ENCODE assay signal across 7 mouse cellular contexts in the genomic region with DNA sequence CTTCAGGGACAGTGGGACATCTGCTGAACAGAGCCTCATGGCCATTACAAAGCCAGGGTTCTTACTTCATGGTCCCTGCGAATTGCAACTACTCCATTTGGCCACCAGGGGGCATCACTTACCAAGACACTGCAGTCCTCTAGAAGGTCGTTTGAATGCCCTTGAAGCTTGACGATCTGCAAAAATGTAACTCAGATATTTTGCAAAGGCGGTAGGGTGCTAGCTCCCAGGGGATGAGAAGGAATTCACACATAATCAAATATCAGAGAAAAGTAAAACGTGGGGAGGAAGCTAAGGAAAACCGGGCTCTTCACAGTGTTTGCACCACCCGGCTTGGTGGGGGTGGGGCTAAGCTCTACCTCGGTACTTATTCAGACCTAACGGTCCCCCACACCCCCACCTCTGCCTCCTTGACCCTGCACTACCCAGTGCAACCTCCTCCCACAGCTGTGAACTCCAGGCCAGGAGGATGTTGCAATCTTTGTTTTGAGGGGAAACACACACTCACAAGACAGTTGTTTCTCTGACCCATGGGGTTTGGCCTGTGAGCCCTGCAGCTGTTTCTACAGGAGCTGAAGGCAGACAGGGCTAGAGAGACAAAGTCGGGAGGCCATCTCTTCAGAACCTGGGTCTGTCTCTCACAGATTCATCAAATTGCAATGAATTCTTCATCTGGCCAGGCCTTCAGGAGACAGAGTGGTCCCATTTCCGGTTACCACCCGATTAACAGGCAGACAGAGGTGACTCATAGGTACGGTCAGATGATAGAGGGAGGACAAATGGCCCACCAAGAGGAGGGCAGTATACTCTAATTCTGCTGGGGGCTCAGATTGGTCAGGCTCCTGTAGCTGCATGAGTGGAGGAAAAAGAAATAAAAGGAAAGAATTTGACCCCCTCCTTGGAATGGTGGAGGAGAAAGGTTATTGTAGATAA.
DNase-seq lines count a peak whose midpoint lies in the region; ATAC-seq and TF ChIP-seq lines count a peak whose summit lies in the region.

No protein-coding gene starts in this region.

- no peak overlapping the region for H3K9ac ChIP-seq in intestine, postnatal 0 days (ENCODE audit: low read depth, low read length)
- H3K9ac ChIP-seq in limb, embryonic 11.5 days (ENCODE audit: low read length), result peak overlapping the region; percentile 48; the same call in 1 of the 2 replicates
- peak overlapping the region; percentile 37; the same call in 1 of the 2 replicates for H3K9ac ChIP-seq in midbrain, embryonic 13.5 days (replicated peaks)

- H3K27me3 ChIP-seq in intestine, postnatal 0 days (replicated peaks; ENCODE audit: control insufficient read depth, insufficient read depth, low read length), result no peaks in the 10 kb centered on the region
- no peaks in the 10 kb centered on the region for H3K27me3 ChIP-seq in limb, embryonic 11.5 days (ENCODE audit: control insufficient read depth, insufficient read depth, low read length)
- no peaks in the 10 kb centered on the region for H3K27me3 ChIP-seq in midbrain, embryonic 13.5 days
- no peaks in the 10 kb centered on the region for H3K27me3 ChIP-seq in small intestine, adult 2 months (ENCODE audit: control insufficient read depth, insufficient read depth, low read length)

- DNase-seq in adrenal gland, adult 8-10 months, result peak; percentile 77
- peak; percentile 94 for DNase-seq in embryo, embryonic 10.5 days (ENCODE audit: low spot score)
- DNase-seq in limb, embryonic 11.5 days (ENCODE audit: low spot score), result peak; percentile 84

- H3K4me1 ChIP-seq in intestine, postnatal 0 days (replicated peaks; ENCODE audit: control insufficient read depth, insufficient read depth, low read length), result no peaks in the 10 kb centered on the region; the same call in 1 of the 2 replicates
- H3K4me1 ChIP-seq in limb, embryonic 11.5 days (ENCODE audit: control insufficient read depth, insufficient read depth, low read length), result 0 out of 2 replicates have a peak, but pooled peaks cover 4% of the 10 kb centered on the region
- peaks cover 14% of the 10 kb centered on the region for H3K4me1 ChIP-seq in midbrain, embryonic 13.5 days (replicated peaks)
- H3K4me1 ChIP-seq in small intestine, adult 2 months (ENCODE audit: control insufficient read depth, insufficient read depth, insufficient read length, low read length), result 0 out of 2 replicates have a peak, but pooled peaks cover 2% of the 10 kb centered on the region

- 0 out of 2 replicates have a peak overlapping the region, but pooled peaks have one; percentile 12 for H3K4me3 ChIP-seq in intestine, postnatal 0 days (ENCODE audit: low read depth, low read length)
- H3K4me3 ChIP-seq in limb, embryonic 11.5 days (ENCODE audit: low read depth, low read length), result no peak overlapping the region
- peak overlapping the region; percentile 17 for H3K4me3 ChIP-seq in midbrain, embryonic 13.5 days (replicated peaks)
- H3K4me3 ChIP-seq in small intestine, adult 2 months (ENCODE audit: low read depth, low read length), result no peak overlapping the region; the same call in 1 of the 2 replicates

- no peak for TF ChIP-seq POLR2A in small intestine, adult 2 months (IDR thresholded peaks at IDR 0.05; ENCODE audit: low read depth, low read length)

- no peak overlapping the region for H3K27ac ChIP-seq in intestine, postnatal 0 days (ENCODE audit: low read depth, low read length)
- H3K27ac ChIP-seq in limb, embryonic 11.5 days (replicated peaks; ENCODE audit: low read depth, low read length), result no peak overlapping the region
- no peak overlapping the region for H3K27ac ChIP-seq in midbrain, embryonic 13.5 days
- no peak overlapping the region for H3K27ac ChIP-seq in small intestine, adult 2 months (ENCODE audit: insufficient read depth, low read depth, low read length)

- TF ChIP-seq CTCF in intestine, postnatal 0 days (IDR thresholded peaks at IDR 0.05; ENCODE audit: low read depth), result peak; percentile 95
- peak; percentile 69; the same call in 1 of the 2 replicates for TF ChIP-seq CTCF in small intestine, adult 2 months (IDR thresholded peaks at IDR 0.05; ENCODE audit: extremely low read depth, insufficient read length, insufficient replicate concordance, low read depth, low read length)

- 14% methylated on average over 13 of the region's 13 CpGs for WGBS in intestine, postnatal 0 days
- 8% methylated on average over 13 of the region's 13 CpGs for WGBS in limb, embryonic 11.5 days
- WGBS in midbrain, embryonic 13.5 days, result 15% methylated on average over 13 of the region's 13 CpGs
- WGBS in small intestine, adult 2 months, result 15% methylated on average over 13 of the region's 13 CpGs

- no peaks in the 10 kb centered on the region for H3K36me3 ChIP-seq in intestine, postnatal 0 days (ENCODE audit: control insufficient read depth, insufficient read depth)
- no peaks in the 10 kb centered on the region for H3K36me3 ChIP-seq in limb, embryonic 11.5 days (ENCODE audit: control insufficient read depth, insufficient read depth, low read length)
- no peaks in the 10 kb centered on the region for H3K36me3 ChIP-seq in midbrain, embryonic 13.5 days
- H3K36me3 ChIP-seq in small intestine, adult 2 months (ENCODE audit: control insufficient read depth, insufficient read depth, low read length), result no peaks in the 10 kb centered on the region

- ATAC-seq in granulocyte monocyte progenitor cell, adult 5-6 weeks (replicated peaks; ENCODE audit: poor library complexity, severe bottlenecking), result peak; percentile 70
- ATAC-seq in intestine, postnatal 0 days, result peak; percentile 59
- ATAC-seq in limb, embryonic 11.5 days (ENCODE audit: insufficient number of reproducible peaks, low FRiP score, low TSS enrichment, low read depth), result peak; percentile 81
- ATAC-seq in midbrain, embryonic 13.5 days, result peak; percentile 89

- H3K4me2 ChIP-seq in intestine, postnatal 0 days (replicated peaks; ENCODE audit: low read depth), result peak overlapping the region; percentile 49
- peak overlapping the region; percentile 35 for H3K4me2 ChIP-seq in limb, embryonic 11.5 days (ENCODE audit: low read depth, severe bottlenecking)
- H3K4me2 ChIP-seq in midbrain, embryonic 13.5 days (replicated peaks), result peak overlapping the region; percentile 46

- no peaks in the 10 kb centered on the region for H3K9me3 ChIP-seq in intestine, postnatal 0 days (ENCODE audit: control insufficient read depth)
- H3K9me3 ChIP-seq in limb, embryonic 11.5 days (ENCODE audit: control insufficient read depth, low read length), result no peaks in the 10 kb centered on the region
- no peaks in the 10 kb centered on the region for H3K9me3 ChIP-seq in midbrain, embryonic 13.5 days

Comparison
In these comparisons a context has a peak if more than half of its experiments do, and no peak if none do; other contexts are left out.
1. H3K4me3 ChIP-seq: peak in intestine, postnatal 0 days (single experiment) and midbrain, embryonic 13.5 days (single experiment); none in limb, embryonic 11.5 days (single experiment) and small intestine, adult 2 months (single experiment).
2. Peak in every context shown above with its lines, with median percentiles within 50 percentile points of each other: DNase-seq, ATAC-seq and H3K4me2 ChIP-seq.